Mouse (Mus musculus): ENCODE measurements at regions not wholly inside any gene's neighbourhood (a gene's known extent, or its start where the extent isn't known, plus 50 kb on each side); places are given as distances from the start of the nearest gene placed in this dataset.

DNA sequence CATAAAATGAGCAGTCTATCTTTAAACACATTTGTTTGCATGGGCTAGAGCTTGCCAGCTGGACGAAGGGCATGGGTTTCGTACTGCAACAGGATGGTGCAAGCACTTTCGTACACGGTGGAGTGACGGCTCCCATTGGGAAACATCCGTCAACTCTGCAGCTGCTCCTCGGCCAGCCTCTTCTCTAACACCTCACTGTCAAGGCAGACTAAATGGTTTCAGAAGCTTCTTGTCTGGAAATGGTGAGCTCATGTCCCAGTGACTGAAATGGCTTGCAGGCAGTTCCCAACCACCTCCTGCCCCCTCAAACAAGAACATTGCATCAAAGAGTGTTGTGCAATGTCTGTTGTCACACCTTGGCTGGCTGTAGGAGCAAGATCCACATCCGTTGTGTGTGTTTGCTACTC lies 163.4 kb downstream of the Trib2 start:
- no peak overlapping the region for H3K4me2 ChIP-seq (replicated peaks; ENCODE audit: low read depth)
- no peak overlapping the region for H3K27ac ChIP-seq (replicated peaks)
- no peak overlapping the region for H3K9ac ChIP-seq (ENCODE audit: low read length)
- no peaks in the 10 kb centered on the region for H3K27me3 ChIP-seq (ENCODE audit: control insufficient read depth, insufficient read depth, low read length)
- ATAC-seq (ENCODE audit: low FRiP score, low TSS enrichment) (peak; percentile 35; the same call in 1 of the 2 replicates), DNase-seq (ENCODE audit: low spot score) (peak; percentile 17)
- H3K4me1 ChIP-seq (replicated peaks; ENCODE audit: control insufficient read depth, insufficient read depth) = no peaks in the 10 kb centered on the region
- no peak overlapping the region for H3K4me3 ChIP-seq (ENCODE audit: low read depth, low read length)
- WGBS = 38% methylated on average over 8 of the region's 8 CpGs
- H3K36me3 ChIP-seq (ENCODE audit: control insufficient read depth, insufficient read depth, low read length) = no peaks in the 10 kb centered on the region
- TF ChIP-seq CTCF (IDR thresholded peaks at IDR 0.05; ENCODE audit: low read depth) (no peak), EP300 (optimal IDR thresholded peaks at IDR 0.05) (no peak)
- no peaks in the 10 kb centered on the region for H3K9me3 ChIP-seq (ENCODE audit: control insufficient read depth, low read length)

DNA sequence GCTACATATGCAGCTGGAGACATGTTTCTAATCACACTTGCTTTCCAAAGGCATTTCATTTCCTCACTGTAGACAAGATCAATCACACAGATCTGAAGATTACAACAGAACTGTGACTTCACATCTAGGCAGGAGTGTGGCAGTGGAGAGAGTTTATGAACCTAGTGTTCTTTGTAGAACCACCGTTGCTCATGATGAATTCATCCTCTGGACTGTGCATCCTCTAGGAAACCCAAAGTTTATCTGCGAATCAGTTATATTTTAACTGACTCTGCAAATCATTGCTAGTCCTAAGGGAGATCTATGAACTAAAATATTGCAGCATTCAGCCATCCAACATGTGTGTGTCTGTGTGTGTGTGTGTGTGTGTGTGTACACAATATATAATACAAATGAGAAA lies 165.4 kb downstream of the Trib2 start:
- TF ChIP-seq CTCF (IDR thresholded peaks at IDR 0.05; ENCODE audit: low read depth) (no peak), EP300 (optimal IDR thresholded peaks at IDR 0.05) (no peak)
- Histone ChIP-seq H3K36me3 (ENCODE audit: control insufficient read depth, insufficient read depth, low read length) (no peaks in the 10 kb centered on the region), H3K27me3 (ENCODE audit: control insufficient read depth, insufficient read depth, low read length) (no peaks in the 10 kb centered on the region), H3K9me3 (ENCODE audit: control insufficient read depth, low read length) (no peaks in the 10 kb centered on the region), H3K4me3 (ENCODE audit: low read depth, low read length) (no peak overlapping the region), H3K9ac (ENCODE audit: low read length) (no peak overlapping the region), H3K4me2 (replicated peaks; ENCODE audit: low read depth) (no peak overlapping the region), H3K4me1 (replicated peaks; ENCODE audit: control insufficient read depth, insufficient read depth) (no peaks in the 10 kb centered on the region), H3K27ac (replicated peaks) (no peak overlapping the region)
- WGBS = 89% methylated on average over 2 of the region's 2 CpGs
- ATAC-seq (ENCODE audit: low FRiP score, low TSS enrichment) = no peak
- DNase-seq (ENCODE audit: low spot score) = no peak

DNA sequence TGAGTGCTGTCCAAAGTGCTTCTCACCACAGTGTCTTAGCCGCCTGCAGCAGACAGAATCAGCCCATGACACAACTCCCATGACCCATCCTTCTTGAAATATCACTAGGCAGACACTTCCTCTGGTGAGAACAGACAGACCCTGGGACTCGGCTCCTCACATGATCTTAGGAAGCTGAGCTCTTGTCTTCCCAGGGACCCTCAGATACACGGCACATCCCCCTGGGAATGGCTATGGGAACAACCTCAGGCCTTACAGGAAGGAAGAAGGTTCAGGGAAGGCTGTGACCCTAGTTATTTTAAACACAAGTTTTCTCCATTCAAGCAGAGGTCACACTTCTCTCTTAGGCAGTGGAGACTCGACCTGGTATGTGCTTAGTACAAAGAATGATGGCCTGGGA lies 166.8 kb downstream of the Trib2 start:
- Histone ChIP-seq H3K4me2 (replicated peaks; ENCODE audit: low read depth) (no peak overlapping the region), H3K27me3 (ENCODE audit: control insufficient read depth, insufficient read depth, low read length) (no peaks in the 10 kb centered on the region), H3K36me3 (ENCODE audit: control insufficient read depth, insufficient read depth, low read length) (no peaks in the 10 kb centered on the region), H3K9ac (ENCODE audit: low read length) (no peak overlapping the region), H3K27ac (replicated peaks) (no peak overlapping the region), H3K9me3 (ENCODE audit: control insufficient read depth, low read length) (no peaks in the 10 kb centered on the region), H3K4me3 (ENCODE audit: low read depth, low read length) (no peak overlapping the region), H3K4me1 (replicated peaks; ENCODE audit: control insufficient read depth, insufficient read depth) (no peaks in the 10 kb centered on the region)
- ATAC-seq (ENCODE audit: low FRiP score, low TSS enrichment) (no peak), DNase-seq (ENCODE audit: low spot score) (no peak)
- WGBS = 69% methylated on average over 4 of the region's 4 CpGs
- TF ChIP-seq EP300 (optimal IDR thresholded peaks at IDR 0.05) = no peak
- no peak for TF ChIP-seq CTCF (IDR thresholded peaks at IDR 0.05; ENCODE audit: low read depth)

DNA sequence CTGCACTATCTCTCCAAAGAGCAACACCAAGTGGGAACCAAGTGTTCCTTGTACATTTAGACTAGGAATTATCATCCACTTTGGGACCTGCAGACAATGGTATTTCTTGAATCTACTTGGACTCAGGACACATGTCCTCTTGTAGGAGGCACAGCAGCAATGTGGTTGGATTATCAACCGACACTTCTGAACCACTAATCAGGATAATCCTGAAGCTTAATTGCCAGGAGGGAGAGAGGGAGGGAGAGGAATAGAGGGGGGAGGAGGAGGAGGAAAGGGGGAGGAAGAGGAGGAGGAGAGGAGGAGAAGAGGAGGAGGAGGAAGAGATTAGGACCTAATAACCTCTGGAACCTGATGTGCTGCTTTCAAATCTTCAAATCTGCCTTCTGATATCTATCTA lies 167.5 kb downstream of the Trib2 start:
- no peak overlapping the region for H3K4me2 ChIP-seq (replicated peaks; ENCODE audit: low read depth)
- H3K9me3 ChIP-seq (ENCODE audit: control insufficient read depth, low read length) = no peaks in the 10 kb centered on the region
- ATAC-seq (ENCODE audit: low FRiP score, low TSS enrichment) (no peak), DNase-seq (ENCODE audit: low spot score) (no peak)
- H3K4me1 ChIP-seq (replicated peaks; ENCODE audit: control insufficient read depth, insufficient read depth) = no peaks in the 10 kb centered on the region
- TF ChIP-seq CTCF (IDR thresholded peaks at IDR 0.05; ENCODE audit: low read depth) = no peak
- H3K4me3 ChIP-seq (ENCODE audit: low read depth, low read length) = no peak overlapping the region
- H3K9ac ChIP-seq (ENCODE audit: low read length) = no peak overlapping the region
- no peaks in the 10 kb centered on the region for H3K36me3 ChIP-seq (ENCODE audit: control insufficient read depth, insufficient read depth, low read length)
- H3K27me3 ChIP-seq (ENCODE audit: control insufficient read depth, insufficient read depth, low read length) = no peaks in the 10 kb centered on the region
- no peak overlapping the region for H3K27ac ChIP-seq (replicated peaks)
- 73% methylated on average over 1 of the region's 1 CpGs for WGBS

DNA sequence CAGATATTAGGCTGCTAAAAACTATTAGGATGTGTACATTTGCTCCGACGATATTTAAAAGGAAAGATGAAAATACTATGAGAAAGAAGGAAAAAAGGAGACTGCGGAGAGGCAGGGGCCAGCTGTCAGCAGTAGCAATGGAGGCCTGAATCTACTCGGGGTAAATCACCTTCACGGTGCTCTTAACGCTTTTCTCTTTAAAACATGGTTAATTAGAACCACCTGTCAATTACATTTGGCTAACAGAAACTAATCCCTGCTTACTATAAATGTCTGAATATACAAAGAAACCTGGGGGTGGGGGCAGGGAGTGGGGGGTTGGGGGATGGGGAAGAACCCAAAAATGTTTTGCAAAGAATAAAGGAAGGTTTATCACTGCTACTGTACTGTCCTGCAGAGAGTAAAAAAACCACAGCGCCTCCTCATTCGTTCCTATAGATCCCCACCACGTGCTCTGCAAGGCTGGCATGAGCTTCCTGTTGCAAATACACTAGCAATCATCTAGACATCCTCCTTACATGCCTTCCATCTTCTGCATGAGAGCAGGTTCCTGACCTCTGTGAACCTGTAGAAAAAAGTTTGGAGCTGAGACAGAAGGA lies 172.5 kb downstream of the Trib2 start:
- no peaks in the 10 kb centered on the region for H3K36me3 ChIP-seq (ENCODE audit: control insufficient read depth, insufficient read depth, low read length)
- H3K27ac ChIP-seq (replicated peaks) = no peak overlapping the region
- no peaks in the 10 kb centered on the region for H3K9me3 ChIP-seq (ENCODE audit: control insufficient read depth, low read length)
- DNase-seq (ENCODE audit: low spot score) (no peak), ATAC-seq (ENCODE audit: low FRiP score, low TSS enrichment) (no peak)
- H3K4me3 ChIP-seq (ENCODE audit: low read depth, low read length) = no peak overlapping the region
- no peak for TF ChIP-seq EP300 (optimal IDR thresholded peaks at IDR 0.05)
- no peak for TF ChIP-seq CTCF (IDR thresholded peaks at IDR 0.05; ENCODE audit: low read depth)
- H3K27me3 ChIP-seq (ENCODE audit: control insufficient read depth, insufficient read depth, low read length) = no peaks in the 10 kb centered on the region
- H3K9ac ChIP-seq (ENCODE audit: low read length) = no peak overlapping the region
- 55% methylated on average over 9 of the region's 9 CpGs for WGBS
- H3K4me2 ChIP-seq (replicated peaks; ENCODE audit: low read depth) = no peak overlapping the region
- no peaks in the 10 kb centered on the region for H3K4me1 ChIP-seq (replicated peaks; ENCODE audit: control insufficient read depth, insufficient read depth)

DNA sequence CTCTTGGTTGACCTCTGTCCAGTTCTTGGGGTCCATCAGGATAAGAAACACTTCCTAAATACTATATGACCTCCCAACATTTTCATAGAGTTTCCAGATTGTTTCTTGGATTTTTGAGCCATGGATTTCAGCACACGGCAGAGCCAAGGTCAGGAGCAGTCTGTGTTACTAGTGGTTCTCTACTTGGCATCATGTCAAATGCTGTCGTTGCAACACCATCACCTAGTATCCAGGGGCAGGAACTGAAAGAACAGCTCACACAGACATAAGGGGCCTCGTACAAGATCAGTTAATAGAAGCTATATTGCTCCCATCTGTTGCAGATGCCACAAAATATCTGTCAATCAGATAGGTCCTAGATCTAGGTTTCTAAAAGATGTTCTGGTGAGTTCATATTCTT lies 173.1 kb downstream of the Trib2 start:
- TF ChIP-seq CTCF (IDR thresholded peaks at IDR 0.05; ENCODE audit: low read depth) (no peak), EP300 (optimal IDR thresholded peaks at IDR 0.05) (no peak)
- H3K4me1 ChIP-seq (replicated peaks; ENCODE audit: control insufficient read depth, insufficient read depth) = no peaks in the 10 kb centered on the region
- ATAC-seq (ENCODE audit: low FRiP score, low TSS enrichment) (no peak), DNase-seq (ENCODE audit: low spot score) (no peak)
- no peaks in the 10 kb centered on the region for H3K36me3 ChIP-seq (ENCODE audit: control insufficient read depth, insufficient read depth, low read length)
- WGBS = 48% methylated on average over 3 of the region's 3 CpGs
- H3K27ac ChIP-seq (replicated peaks) = no peak overlapping the region
- H3K9ac ChIP-seq (ENCODE audit: low read length) = no peak overlapping the region
- H3K9me3 ChIP-seq (ENCODE audit: control insufficient read depth, low read length) = no peaks in the 10 kb centered on the region
- no peak overlapping the region for H3K4me2 ChIP-seq (replicated peaks; ENCODE audit: low read depth)
- no peak overlapping the region for H3K4me3 ChIP-seq (ENCODE audit: low read depth, low read length)
- no peaks in the 10 kb centered on the region for H3K27me3 ChIP-seq (ENCODE audit: control insufficient read depth, insufficient read depth, low read length)
